Mouse (Mus musculus) kidney, adult 18-20 months (tissue): ENCODE data around the gene Clca3a1.
"Not testable (repeated sequence)": the region's sequence is repeated elsewhere in the genome, so short reads cannot be mapped to it uniquely, and the experiment has no call there.

ENCODE experiments used
- DNase-seq: peaks from one replicate; pipeline ENCODE4 v3.0.0; 2021

Clca3a1 gene

GRCm38 (mm10) chr3:144760592-144761309 is at the start of gene Clca3a1:
TSS of gene Clca3a1 (minus strand) at chr3:144760977.
- DNase-seq, result no peak

DNA sequence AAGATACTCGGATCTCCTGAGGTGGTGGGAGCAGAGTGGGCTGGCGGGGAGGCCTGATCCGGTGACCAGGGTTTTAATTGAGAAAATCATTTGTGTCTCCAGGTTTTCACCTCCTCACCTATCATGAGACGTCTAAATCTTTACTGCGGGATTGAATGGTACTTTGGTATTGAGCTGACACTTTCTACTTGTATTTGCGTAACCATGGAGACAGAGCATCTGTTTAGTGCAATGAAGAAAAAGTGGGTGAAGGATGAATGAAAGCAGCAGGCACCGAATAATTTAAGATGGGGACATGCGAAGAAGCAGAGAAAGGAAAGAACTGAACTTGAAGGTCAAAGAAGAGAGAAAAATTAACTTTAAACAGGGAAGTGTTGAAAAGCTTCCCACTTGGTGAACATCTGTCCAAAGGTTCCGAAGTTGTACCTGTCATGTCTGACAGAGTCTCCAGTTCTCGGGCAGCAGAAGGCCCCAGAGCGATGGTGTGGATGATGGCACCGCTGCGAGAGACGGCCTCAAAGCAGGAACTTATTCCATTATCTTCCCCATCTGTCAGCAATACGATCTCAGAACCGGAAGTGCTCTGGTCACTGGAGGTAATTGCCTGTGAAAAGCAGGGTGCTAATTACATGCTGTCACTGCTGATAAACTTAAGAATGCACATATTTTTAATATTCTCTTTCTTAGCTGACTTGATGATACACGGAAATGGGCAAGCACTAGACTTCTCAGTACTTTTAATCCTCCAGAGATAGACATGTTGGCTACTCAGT is 47.6 kb upstream of the Clca3a1 start:
- DNase-seq, result not testable (repeated sequence)

GRCm38 (mm10) chr3:144806626-144807025 is 45.8 kb upstream of the Clca3a1 start:
- not testable (repeated sequence) for DNase-seq

GRCm38 (mm10) chr3:144801861-144802260 is 41.1 kb upstream of the Clca3a1 start:
- DNase-seq, result peak; percentile 19

GRCm38 (mm10) chr3:144785181-144786148 is 24.7 kb upstream of the Clca3a1 start:
- no peak for DNase-seq

DNA sequence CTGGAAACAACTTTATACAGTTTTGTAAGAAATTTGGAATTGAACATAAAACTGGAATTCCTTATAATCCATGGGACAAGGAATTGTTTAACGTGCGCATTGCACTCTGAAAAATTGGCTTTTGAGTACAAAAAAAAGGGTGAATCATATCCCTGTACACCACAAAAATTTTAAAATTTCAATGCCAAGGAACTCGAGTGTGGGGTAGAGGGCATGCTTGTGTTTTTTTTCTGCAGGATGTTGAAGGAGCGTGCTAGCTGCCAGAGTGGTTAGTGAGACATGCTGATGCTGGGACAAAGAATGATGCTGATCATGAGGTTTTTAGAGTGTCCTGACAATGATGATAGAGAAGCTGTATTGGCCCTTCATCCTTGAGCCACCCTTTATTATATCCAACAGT is 4.4 kb upstream of the Clca3a1 start:
- DNase-seq, result no peak

GRCm38 (mm10) chr3:144761454-144761853 is 677 bp upstream of the Clca3a1 start:
- DNase-seq, result no peak

DNA sequence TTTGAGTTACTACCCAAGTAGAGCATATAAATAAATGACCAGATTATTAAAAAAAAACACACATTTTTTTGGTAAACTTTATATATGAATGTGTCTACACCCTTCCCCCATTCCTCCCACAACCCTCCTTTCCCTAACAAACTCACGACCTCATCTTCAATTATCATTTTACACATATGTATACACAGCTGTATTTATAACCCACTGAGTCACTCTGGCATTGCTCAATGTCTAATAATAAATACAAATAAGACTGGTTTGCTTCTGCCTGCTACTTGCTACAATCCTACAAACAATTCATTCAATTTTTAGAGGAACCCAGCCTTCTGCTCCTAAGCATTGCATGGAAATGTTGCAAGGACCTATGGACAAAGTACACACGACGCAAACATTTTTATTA is 1.1 kb downstream of the Clca3a1 start:
- no peak for DNase-seq

GRCm38 (mm10) chr3:144756103-144756502 is 4.7 kb downstream of the Clca3a1 start:
- not testable (repeated sequence) for DNase-seq

DNA sequence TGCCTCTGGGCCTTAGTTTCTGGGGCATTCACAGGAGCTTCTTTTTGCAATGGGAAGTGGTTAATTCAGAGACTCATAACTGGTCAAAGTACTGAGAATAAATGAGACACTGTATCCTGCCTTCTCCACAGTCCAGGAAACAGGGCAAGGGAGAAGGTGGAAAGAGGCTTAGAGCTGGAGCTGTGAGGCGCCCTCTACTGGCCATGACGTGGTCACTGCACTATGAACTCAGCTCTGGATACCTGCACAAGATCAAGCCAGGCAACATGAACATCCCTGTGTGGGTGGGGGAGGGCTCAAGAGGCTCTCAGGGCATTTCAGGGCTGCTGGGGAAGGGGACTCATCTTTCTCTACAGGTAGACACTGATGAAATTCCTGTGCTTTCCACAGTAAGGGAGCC is 7.7 kb downstream of the Clca3a1 start:
- DNase-seq, result peak; percentile 16

DNA sequence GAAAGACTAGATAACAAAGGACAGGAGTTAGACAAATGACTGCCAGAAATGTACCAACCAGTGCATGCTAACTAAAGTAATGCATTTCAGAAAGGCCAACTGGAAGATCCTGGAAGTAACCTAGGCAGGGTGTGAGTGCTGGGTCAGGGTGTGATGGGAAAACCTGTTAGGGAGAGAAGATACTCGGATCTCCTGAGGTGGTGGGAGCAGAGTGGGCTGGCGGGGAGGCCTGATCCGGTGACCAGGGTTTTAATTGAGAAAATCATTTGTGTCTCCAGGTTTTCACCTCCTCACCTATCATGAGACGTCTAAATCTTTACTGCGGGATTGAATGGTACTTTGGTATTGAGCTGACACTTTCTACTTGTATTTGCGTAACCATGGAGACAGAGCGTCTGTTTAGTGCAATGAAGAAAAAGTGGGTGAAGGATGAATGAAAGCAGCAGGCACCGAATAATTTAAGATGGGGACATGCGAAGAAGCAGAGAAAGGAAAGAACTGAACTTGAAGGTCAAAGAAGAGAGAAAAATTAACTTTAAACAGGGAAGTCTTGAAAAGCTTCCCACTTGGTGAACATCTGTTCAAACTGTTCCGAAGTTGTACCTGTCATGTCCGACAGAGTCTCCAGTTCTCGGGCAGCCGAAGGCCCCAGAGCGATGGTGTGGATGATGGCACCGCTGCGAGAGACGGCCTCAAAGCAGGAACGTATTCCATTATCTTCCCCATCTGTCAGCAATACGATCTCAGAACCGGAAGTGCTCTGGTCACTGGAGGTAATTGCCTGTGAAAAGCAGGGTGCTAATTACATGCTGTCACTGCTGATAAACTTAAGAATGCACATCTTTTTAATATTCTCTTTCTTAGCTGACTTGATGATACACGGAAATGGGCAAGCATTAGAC is 11.5 kb downstream of the Clca3a1 start:
- DNase-seq, result not testable (repeated sequence)

- not testable (repeated sequence) for DNase-seq
Measured at GRCm38 (mm10) chr3:144747706-144748105, 13.1 kb downstream of the Clca3a1 start.

GRCm38 (mm10) chr3:144738396-144738795 is 22.4 kb downstream of the Clca3a1 start:
- not testable (repeated sequence) for DNase-seq

- DNase-seq, result peak; percentile 14
Measured at GRCm38 (mm10) chr3:144736831-144737230, 23.9 kb downstream of the Clca3a1 start.

DNA sequence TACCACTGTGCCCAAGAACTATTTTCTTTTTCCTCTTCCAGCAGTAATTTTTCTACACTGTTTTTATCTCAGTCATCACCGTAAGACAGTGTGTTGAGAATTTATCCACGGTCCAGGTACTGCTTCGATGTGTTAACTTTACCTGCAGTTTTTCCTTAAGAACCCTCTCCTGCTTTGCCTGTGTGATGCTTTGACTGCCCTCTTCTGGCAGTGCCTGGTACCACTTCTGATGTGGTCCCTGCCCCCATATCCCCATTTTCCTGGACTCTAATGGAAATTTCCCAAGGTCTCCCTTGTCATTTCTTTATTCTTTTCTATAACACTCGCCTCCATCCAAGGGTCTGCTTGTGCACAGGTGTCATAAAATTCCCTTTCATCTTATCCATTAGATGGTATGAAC is 37.3 kb downstream of the Clca3a1 start:
- peak; percentile 77 for DNase-seq

DNA sequence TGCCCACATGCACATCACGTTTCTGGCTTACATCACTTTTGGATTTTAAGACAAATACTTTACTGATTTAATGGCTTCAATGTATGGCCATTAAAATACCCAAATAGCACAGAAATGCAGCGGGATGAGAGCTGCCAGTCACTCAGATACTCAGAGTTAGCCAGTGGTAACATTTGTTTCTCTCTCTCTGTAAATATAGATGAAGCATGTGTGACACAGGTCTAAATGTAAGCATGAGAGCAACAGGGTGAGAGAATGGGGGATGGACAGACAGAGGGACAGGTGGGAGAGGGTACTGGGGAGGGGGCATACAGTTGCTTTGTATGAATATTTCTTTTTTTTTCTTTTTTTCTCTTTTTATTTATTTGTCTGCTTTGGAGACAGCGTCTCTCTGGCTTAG is 38.2 kb downstream of the Clca3a1 start:
- not testable (repeated sequence) for DNase-seq

- no peak for DNase-seq
Measured at GRCm38 (mm10) chr3:144721860-144722256, 38.9 kb downstream of the Clca3a1 start.

- no peak for DNase-seq
Measured at GRCm38 (mm10) chr3:144721077-144721859, 39.5 kb downstream of the Clca3a1 start.

GRCm38 (mm10) chr3:144719901-144720747 is 40.7 kb downstream of the Clca3a1 start, which contains the start of gene Sh3glb1:
TSS of gene Sh3glb1 (minus strand) at chr3:144720335.
- peak; percentile 95 for DNase-seq
